Mouse (Mus musculus) heart, adult 9 months (tissue): ENCODE data around the gene Mup10.
"Not testable (repeated sequence)": the region's sequence is repeated elsewhere in the genome, so short reads cannot be mapped to it uniquely, and the experiment has no call there.

ENCODE experiments used
- DNase-seq, 2 experiments: peaks; one replicate each; pipeline ENCODE4 v3.0.0; 2022; ENCODE audit warnings: low spot score in 2 of 2

The Mup10 gene

DNA sequence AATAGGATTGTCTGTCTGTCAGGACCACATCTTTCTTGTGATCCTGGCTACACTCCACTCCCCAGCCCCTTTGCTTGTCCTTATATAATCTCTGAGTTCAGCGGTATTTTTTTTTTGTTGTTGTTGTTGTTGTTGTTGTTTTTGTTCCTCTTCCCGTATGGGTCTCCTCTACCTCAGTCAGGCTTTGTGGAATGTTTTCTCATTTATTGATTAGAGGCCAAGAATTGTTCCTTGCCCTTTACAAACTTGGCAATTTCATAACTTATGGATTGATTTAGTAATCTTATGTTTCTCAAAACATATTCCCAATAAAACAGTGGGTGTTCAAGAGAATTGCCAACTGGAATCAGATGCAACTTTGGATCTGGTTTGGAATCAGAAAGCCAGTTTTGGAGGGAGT is at the start of gene Mup10:
Gene Mup10 (minus strand): TSS at position 101 of the 400 bp plus-strand sequence.
- DNase-seq: not testable (repeated sequence)
